Mouse (Mus musculus) CD4-positive, CD25-positive, alpha-beta regulatory T cell, adult 4 months (primary cell): ENCODE measurements around the gene Cfap157. TPM values are rescaled to one million over a fixed set of nuclear protein-coding genes. Genes with fewer than 3 reads are reported as not detected.

Experiments
- ATAC-seq: one replicate; pipeline ENCODE4 v1.8.0; 2017
- polyA plus RNA-seq, 2 experiments: library from polyadenylated mRNA; unstranded; fragments of 100-300 nt; shearing (Covaris generic); gene quantifications; one replicate each; pipeline ENCODE4 v1.2.1; 2017

Cfap157 gene
- polyA plus RNA-seq, 2 experiments from 2014 or later = 1.5 to 2.4 TPM

DNA sequence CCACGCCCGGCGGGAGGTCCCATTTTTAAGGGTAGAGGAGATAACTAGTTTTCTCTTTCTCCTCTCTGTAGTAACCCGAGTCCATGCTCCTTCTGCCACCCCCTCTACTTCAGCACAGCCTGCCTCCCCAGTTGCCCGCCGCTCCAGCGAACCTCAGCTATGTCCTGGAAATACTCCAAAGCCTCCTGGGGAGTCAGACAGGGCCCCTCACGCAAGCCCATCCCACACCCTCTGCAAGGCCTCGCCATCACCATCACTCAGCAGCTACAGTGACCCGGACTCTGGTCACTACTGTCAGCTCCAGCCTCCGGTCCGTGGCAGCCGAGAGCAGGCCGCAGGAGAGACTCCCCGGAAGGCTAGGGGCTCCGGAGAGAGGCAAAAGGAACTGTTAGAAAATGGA is 35.1 kb downstream of the Cfap157 start:
- no peak for ATAC-seq

DNA sequence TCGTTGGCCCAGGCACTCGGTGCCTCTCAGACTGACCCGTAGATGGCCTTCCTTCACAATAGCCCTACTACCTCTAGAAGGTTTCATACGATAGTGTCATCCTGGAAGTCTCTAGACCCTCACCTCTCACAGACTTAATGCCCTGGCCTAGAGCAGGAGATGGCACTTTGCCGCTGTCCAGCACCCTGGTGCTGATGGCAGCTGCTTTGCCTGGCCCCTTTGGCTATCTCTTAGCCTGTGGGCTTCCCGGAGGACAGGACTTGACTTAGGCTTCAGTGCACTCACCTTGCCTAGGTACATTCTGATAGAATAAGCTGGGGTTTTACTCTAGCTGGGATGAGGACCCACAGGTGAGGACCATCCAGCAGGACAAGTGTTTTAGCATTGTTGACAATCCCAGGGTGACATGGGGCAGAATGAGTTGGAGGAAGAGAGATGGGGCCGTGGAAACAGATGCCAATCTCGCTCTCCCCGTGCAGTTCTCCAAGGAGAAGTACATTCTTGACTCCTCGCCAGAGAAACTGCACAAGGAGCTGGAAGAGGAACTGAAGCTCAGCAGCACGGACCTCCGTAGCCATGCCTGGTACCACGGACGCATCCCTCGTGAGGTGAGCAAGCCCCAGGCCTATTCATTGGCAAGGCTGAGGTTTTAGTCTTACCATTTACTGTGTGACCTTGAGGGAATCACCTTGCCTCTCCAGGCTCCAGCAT is 39.8 kb downstream of the Cfap157 start:
- ATAC-seq = no peak

DNA sequence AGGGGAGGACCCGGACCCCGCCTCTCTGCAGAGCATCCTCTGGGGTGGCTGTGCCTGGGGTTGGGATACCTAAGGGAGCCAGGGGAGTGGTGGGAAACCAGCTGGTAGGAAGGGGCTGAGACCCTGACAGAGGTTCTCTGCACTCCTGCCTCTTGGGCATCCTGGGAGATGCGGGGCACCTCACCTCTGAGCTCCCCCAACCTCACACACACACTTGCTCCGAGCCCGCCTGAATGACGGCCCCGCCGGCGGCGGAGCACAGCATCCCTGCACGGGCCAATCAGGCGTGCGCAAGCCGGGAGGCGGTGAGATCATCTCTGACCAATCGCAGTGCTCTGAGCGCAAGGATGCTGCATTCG is 42.1 kb downstream of the Cfap157 start:
- ATAC-seq = no peak

DNA sequence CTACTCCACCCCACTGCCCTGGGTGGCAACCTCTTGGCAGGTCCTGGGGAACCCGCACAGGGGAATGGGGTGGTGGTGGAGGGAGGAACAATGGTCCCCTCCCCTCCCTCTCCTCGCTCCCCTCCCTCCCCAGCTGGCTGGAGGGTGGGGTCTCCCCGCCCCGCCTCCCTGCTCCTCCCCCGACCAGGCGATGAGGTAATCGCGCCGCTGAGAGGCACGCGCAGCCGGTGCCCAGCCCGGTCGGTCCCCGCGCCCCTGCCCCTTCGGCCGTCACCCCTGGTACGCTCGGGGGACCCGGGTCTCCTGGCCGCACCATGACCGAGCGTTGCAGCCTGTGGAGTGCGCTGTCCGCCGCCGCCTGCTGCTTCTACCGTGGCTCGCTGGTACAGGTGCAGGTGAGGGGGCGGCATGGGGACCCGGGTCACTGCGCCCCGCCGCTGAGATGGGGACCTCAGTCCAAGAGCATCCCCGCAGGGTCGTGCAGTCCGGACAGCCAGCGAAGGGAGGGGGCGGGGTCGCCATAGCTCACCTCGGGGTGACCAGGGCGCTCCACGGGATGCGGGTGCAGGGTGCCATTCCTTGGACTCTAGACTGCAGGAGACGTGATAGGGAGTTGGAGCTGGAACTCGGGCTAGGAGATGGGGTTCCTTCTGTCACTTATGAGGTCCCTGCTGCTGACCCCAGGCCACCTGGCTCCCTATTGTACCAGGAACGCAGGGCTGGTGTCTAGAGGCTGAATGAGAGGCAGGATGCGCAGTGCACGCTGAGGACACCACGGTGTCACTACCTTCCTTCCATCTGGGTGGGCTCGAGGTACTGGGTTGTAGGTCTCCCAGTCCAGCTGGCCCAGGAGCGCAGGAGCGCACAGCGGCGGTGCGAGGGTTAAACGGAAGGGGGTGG is 42.7 kb downstream of the Cfap157 start:
- ATAC-seq = no peak

DNA sequence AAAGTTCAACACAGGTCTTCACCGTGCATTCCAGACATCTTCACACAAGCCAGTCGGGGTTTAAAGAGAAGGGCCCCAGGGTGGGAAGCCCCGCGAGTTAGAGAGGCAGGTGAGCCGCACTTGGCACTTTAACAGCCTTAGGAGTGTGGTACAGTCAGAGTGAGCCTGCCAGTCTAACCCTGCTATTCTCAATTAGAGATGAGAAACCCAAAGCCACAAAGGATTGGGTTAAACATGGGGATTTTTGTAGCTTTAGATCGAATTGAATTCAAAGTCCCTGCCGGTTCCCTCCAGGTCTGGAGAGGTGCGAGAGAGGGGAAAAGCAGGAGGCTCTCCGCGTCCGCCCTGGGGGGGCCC is 43.3 kb downstream of the Cfap157 start, which contains the start of gene 6330409D20Rik:
Gene 6330409D20Rik, minus strand, starts transcription at position 101 of the 357 bp plus-strand sequence.
- ATAC-seq = no peak

DNA sequence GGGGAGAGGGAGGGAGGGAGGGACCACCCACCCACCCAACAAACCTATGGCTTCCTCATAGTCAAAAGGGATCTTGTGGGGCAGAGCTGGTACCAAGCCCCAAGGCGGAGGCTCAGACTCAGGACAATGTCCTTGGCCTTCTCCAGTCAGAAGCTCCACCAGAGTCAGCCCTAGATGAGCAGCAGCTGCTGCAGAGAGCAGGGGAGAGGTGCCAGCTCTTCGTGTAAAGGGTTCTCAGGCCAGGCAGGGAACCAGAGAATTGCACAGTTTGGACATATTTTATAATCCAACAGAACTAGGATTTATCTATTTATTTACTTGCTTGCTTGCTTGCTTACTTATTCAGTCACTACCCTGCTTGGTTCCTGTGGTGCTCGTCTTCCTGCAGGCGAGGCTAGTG is 44.9 kb downstream of the Cfap157 start:
- no peak for ATAC-seq

DNA sequence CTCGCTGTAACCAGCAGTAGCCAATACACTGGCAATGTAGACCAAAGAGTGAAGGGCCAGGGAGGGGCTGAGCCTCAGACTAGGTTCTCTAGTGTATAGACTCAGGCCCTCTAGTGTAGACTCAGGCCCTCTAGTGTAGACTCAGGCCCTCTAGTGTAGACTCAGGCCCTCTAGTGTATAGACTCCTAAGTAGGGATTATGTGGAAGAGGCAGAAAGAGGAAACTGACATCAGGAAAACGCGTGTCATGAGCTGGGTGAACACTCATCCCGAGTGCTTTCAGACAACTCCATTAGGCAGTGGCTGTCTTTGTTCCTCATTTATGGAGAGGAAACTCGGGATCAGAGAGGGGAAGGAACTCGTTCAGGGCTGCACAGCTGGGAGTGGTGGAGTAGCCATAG is 47.2 kb downstream of the Cfap157 start:
- no peak for ATAC-seq

DNA sequence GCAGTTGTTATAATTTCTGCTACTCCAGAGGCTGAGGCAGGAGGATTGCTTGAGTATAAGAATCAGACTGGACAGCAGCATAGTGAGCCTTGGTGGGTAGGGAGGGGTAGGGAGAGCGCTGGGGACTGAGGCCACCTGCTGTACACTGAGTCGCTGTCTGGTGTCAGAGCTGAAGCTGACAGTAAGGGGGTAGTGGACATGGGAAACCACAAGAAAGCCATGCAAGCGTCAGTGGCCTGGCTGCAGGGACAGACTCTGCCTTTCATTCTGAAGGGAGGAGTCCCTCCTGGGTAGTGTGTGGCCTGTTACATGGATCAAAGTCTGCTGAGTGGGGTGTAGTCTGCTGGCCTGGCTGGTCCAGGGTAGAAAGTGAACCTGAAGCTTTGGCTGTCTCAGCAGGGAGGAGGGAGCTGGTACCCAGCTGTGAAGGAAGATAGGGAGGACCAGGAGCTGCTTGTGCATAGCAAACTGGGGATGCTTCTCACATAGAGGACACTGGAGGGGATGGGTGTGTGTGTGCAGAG is 47.9 kb downstream of the Cfap157 start:
- ATAC-seq = no peak

DNA sequence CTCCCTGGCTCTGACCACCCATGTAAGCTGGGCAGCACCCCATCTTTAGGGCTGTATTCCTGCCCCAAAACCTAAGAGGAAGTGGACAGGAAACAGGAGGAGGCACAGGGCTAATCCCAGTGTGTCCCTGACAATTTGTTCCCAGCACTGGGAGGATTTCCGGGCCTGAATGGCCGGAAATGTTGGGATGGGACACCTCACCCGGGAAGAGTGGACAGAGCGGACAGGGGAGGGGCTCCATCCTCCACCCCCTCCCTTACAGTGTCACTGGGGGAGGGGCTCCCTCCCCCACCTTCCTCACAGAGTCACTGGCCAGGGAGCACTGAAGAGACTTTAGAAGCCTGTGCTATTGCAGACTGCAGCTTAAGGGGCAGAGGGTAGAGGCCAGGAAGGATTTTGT is 49.3 kb downstream of the Cfap157 start:
- no peak for ATAC-seq

DNA sequence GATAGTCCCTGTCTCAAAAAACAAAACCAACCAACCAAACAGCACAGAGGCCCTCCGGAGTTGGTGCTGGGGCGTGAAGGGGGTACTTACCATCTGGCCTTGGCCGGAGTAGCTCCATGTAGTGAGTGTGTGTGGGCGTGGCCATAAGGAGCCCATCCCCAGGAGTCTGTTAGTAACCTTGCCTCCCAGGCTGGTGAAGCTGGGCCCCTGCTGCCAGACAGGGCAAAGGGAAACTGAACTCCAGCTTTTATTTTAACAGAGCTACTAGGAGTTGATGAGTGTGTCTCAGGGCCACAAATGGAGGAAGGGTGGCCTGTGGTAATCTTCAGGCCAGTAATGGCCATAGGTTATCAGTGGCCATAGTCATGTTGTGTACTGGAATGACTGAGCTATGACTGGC is 49.7 kb downstream of the Cfap157 start:
- no peak for ATAC-seq

DNA sequence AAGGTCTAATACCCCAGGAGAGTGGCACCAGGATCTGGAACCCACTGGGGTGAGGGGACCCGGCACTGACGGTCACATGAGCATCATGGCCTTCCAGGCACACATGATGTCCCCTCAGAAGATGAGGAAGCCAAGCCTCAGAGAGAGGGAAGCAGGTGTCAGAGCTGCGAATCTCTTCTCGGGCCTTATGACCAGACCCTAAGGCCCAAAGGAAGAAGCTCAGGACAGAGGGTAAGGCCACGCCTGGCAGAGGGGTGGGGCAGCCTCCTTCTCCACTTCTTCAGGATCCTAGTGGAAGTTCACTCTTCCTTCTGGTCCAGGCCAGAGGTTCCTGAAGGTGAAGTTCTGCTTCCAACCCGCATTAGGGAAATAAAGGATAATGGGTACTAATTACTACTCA is 51.5 kb downstream of the Cfap157 start:
- ATAC-seq = no peak

DNA sequence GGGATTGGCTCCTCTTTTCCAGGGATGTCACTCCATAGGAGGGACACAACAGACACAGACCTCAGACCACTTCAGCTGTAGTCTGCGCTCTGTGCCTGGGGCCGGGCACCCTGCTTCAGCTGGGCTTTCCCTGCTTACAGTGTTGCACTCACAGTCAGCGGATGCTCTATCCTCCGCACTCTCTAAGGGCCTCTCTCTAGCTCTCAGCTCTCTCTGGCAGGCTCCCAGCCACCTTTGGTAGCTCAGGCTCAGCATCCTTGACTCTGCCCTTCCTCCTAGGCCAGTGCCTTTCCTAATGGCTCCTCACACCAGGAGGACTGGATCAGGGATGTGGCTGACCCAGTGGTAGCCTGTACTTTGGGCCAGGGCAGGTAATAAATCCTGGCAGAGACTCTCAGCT is 52.3 kb downstream of the Cfap157 start:
- no peak for ATAC-seq

DNA sequence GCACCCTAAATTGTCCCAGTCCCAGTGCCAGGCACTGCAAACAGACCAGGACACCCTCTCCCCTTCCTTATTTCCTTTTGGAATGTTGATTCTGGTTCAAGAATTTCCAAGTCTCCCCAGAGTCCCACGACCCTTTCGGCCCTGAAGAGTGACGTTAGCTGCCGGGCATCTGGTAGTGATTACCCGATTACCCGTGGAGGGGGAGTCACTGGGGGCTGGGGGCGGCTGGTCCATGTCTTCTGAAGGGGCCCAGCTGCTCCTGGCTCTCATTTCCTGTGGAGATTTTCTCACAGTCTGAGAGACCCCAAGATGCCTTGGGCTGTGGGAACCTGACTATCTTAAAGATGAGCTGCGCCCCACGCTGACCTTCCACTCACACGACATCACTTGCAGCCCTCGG is 53.4 kb downstream of the Cfap157 start:
- no peak for ATAC-seq

DNA sequence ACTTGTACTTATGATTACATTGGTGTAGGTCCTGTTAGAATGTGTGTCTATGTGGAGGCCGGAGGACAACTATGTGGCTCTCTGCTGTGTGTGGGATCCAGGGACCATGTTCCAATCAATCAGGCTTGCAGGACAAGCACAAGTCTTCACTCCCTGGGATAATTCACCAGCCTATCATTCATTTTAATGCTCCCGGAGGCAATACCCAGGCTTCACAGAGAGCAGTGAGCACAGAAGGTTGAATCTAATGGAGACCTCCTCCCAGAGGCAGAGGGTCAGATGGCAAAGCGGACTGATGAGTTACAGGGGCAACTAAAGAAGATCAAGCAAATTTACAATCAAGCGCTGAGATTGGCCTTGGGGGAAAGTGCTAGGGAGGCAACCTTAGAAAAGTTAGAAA is 54.7 kb downstream of the Cfap157 start:
- no peak for ATAC-seq

DNA sequence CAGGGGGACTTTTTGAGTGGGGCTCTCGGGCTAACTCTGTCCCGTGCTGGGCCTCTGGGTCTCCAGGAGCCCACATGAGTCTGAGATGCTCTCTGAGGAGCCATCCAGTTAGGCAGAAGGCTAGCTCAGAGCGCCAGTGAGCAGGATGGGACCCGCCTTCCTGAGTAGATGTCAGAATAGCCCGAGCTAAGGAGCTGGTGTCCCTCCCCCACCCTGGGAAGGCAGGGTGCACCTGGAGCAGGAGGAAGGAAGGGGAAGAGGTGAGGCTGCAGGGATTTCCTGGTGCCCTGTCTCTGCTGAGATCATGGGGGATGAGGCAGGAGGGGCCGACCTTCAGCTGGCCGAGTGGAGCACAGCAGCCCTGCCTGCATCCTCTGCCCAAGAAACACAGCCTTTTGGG is 55.8 kb downstream of the Cfap157 start:
- ATAC-seq = no peak

DNA sequence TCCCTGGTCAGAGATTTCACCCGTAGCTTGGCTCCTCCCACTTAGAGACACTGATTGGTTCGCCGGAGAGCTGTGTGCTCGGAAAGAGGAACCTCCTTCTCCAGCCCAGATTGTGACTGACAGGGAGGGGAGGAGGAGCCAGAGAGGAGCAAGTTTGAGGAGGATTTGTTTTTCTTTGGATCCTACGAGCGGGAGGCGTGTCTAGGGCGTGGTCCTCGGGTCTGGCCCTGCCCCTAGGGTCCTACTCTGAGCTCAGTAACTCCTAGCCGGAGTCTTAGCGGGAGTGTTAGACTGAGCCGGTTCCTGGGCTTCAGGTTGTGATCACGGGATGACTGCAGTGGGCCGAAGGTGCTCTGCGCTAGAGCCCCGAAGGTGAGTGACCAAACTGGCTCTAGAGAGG is 56.8 kb downstream of the Cfap157 start:
- peak; percentile 48 for ATAC-seq

Other genes with a start within 250 kb of the Cfap157 start
- 10 to 100 TPM; 50.6 to 55.5 TPM for gene Fam102a, start 249.1 kb downstream of the Cfap157 start, polyA plus RNA-seq
- 100 to 1,000 TPM; 131 to 166 TPM for gene Dpm2, start 213.6 kb downstream of the Cfap157 start, polyA plus RNA-seq
- not detected for gene Pip5kl1, start 209.6 kb downstream of the Cfap157 start, polyA plus RNA-seq
- not detected for gene 9430097D07Rik, start 208.7 kb downstream of the Cfap157 start, polyA plus RNA-seq
- 10 to 100 TPM; 25.2 to 38.6 TPM for gene St6galnac4, start 197.3 kb downstream of the Cfap157 start, polyA plus RNA-seq
- 1 to 10 TPM; 3.1 to 4.7 TPM for gene St6galnac6, start 184.7 kb downstream of the Cfap157 start, polyA plus RNA-seq
- not detected for gene Ak1, start 162.7 kb downstream of the Cfap157 start, polyA plus RNA-seq
- not detected for gene Eng, start 137.8 kb downstream of the Cfap157 start, polyA plus RNA-seq
- gene Fpgs, start 80.3 kb downstream of the Cfap157 start, polyA plus RNA-seq = 10 to 100 TPM in 1 of 2 experiments, 1 to 10 TPM in 1; 9.4 to 12.5 TPM
- gene Cdk9, start 71.4 kb downstream of the Cfap157 start, polyA plus RNA-seq = 10 to 100 TPM; 16.3 to 22.9 TPM
- 10 to 100 TPM; 54.0 to 90.6 TPM for gene Sh2d3c, start 63.4 kb downstream of the Cfap157 start, polyA plus RNA-seq
- gene 6330409D20Rik, start 43.4 kb downstream of the Cfap157 start, polyA plus RNA-seq = under 1 TPM in 1 of 2 experiments, not detected in 1; 0.58 TPM
- gene Tor2a, start 27.2 kb downstream of the Cfap157 start, polyA plus RNA-seq = 10 to 100 TPM; 64.5 to 84.5 TPM
- 1 to 10 TPM; 1.4 to 1.6 TPM for gene Ttc16, start 8.8 kb downstream of the Cfap157 start, polyA plus RNA-seq
- gene Ptrh1, start 8.6 kb downstream of the Cfap157 start, polyA plus RNA-seq = 1 to 10 TPM; 2.9 to 3.8 TPM
- 1 to 10 TPM; 4.2 to 4.7 TPM for gene Stxbp1, start 62.8 kb upstream of the Cfap157 start, polyA plus RNA-seq
- 1 to 10 TPM in 1 of 2 experiments, under 1 TPM in 1; 0.97 to 1.0 TPM for gene Fam129b, start 91.7 kb upstream of the Cfap157 start, polyA plus RNA-seq
- 100 to 1,000 TPM in 1 of 2 experiments, 10 to 100 TPM in 1; 43.5 to 613 TPM for gene Rpl12, start 177.1 kb upstream of the Cfap157 start, polyA plus RNA-seq
- 10 to 100 TPM in 1 of 2 experiments, 1 to 10 TPM in 1; 5.5 to 11.1 TPM for gene Lrsam1, start 177.2 kb upstream of the Cfap157 start, polyA plus RNA-seq
- gene Slc2a8, start 197.7 kb upstream of the Cfap157 start, polyA plus RNA-seq = 1 to 10 TPM; 1.7 to 3.3 TPM